Mouse (Mus musculus): Measurements from ENCODE around the gene Lamp3.
"Not testable (repeated sequence)": the region's sequence is repeated elsewhere in the genome, so short reads cannot be mapped to it uniquely, and the experiment has no call there.

Lamp3 gene

GRCm38 (mm10) chr16:19706216-19706615, at the start of gene Lamp3:
Lamp3 (minus strand) TSS chr16:19706375.
- DNase-seq, result no peak

GRCm38 (mm10) chr16:19732896-19733295, 26.7 kb upstream of the Lamp3 start:
- DNase-seq, result no peak

- not testable (repeated sequence) for DNase-seq
These were observed 18.0 kb upstream of the Lamp3 start for GRCm38 (mm10) chr16:19724139-19724538.

GRCm38 (mm10) chr16:19720959-19721358, 14.8 kb upstream of the Lamp3 start:
- DNase-seq, result no peak

- no peak for DNase-seq
These were observed 1.2 kb upstream of the Lamp3 start for GRCm38 (mm10) chr16:19707381-19707780.

- DNase-seq, result no peak
These were observed 7.0 kb downstream of the Lamp3 start for GRCm38 (mm10) chr16:19699207-19699606.

GRCm38 (mm10) chr16:19670768-19671357, 35.3 kb downstream of the Lamp3 start:
- DNase-seq, result no peak

GRCm38 (mm10) chr16:19666312-19666711, 39.9 kb downstream of the Lamp3 start:
- DNase-seq, result no peak

- no peak for DNase-seq
These were observed 76.4 kb downstream of the Lamp3 start, which contains the start of gene Olfr171 for GRCm38 (mm10) chr16:19629816-19630215. Olfr171 (minus strand) TSS chr16:19629916.

GRCm38 (mm10) chr16:19611782-19612181, 94.4 kb downstream of the Lamp3 start, which contains the start of gene Olfr170:
Olfr170 (minus strand) TSS chr16:19611882.
- not testable (repeated sequence) for DNase-seq

Data from thymus, adult 18-20 months (tissue).